Mouse (Mus musculus) G1E (cell line): Measurements from ENCODE around the gene Tln2.

Experiments
- CTCF ChIP-seq: IDR thresholded peaks from 2 replicates; pipeline ENCODE4 v1.5.1; 2012; ENCODE audit warnings: low read depth, low read length, inconsistent platforms, mixed read lengths
- GATA2 ChIP-seq: IDR thresholded peaks from 2 replicates; pipeline ENCODE4 v1.6.1; 2012; ENCODE audit warnings: low read depth, low read length, inconsistent platforms, borderline replicate concordance
- TAL1 ChIP-seq: conservative IDR thresholded peaks from 2 replicates; pipeline ENCODE4 v1.6.1; 2012; ENCODE audit warnings: low read depth, low read length, inconsistent platforms, mixed read lengths

GRCm38 (mm10) chr9:67173154-67173553, 386.3 kb downstream of the Tln2 start:
- TF ChIP-seq CTCF (no peak), TAL1 (no peak), GATA2 (no peak)
